Mouse (Mus musculus): ENCODE results near the gene Ptpn4. TPM values are rescaled to one million over a fixed set of nuclear protein-coding genes. Genes with fewer than 3 reads are reported as not detected.

Ptpn4 gene
- polyA plus RNA-seq, 1 experiment from 2014 or later, result 18.3 TPM

DNA sequence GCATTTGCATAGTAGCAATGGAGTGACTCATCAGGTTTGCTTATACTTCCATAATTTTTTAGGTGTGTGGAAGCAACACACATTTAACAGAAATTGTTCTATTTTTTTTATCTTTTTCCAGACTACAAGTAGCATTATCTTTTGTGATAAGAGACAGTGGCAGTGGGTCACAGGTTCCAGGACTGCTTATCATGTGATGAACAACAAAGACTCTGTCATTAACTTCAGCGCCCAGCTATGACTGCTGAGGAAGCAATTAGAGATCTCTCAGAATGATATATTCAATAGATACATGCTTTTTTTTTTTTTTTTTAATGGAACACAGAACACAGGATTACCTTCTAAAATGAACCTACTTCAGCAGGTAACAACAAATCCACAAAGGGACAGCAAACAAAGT, 207.0 kb downstream of the Ptpn4 start:
- no peaks in the 10 kb centered on the region for H3K27me3 ChIP-seq
- H3K4me3 ChIP-seq, result no peak overlapping the region
- H3K9ac ChIP-seq (replicated peaks), result no peak overlapping the region
- no peak overlapping the region for H3K27ac ChIP-seq (replicated peaks)
- WGBS, result 81% methylated on average over 1 of the region's 1 CpGs
- H3K4me2 ChIP-seq (replicated peaks), result no peak overlapping the region
- H3K4me1 ChIP-seq, result no peaks in the 10 kb centered on the region
- no peaks in the 10 kb centered on the region; the same call in 1 of the 2 replicates for H3K36me3 ChIP-seq
- no peak for ATAC-seq (replicated peaks)
- H3K9me3 ChIP-seq, result no peaks in the 10 kb centered on the region

DNA sequence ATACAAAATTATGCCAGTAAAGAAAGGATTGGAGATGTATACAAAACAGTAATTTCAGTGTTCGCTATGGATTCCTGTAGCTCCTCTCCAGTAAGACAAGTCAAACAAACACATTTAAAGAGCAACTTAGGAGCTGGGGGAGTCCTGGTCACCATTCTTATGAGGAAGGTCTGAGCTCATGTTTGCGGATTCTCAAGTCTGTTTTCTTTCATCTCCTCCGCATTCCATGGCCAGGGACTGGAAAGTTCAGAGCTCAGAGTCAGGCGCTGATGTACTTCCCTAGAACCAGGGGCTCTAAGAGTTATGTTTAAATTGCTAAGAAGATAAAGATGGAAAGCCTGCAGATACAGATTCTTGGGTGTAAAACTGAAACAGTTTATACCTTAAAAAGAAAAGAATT, 210.6 kb downstream of the Ptpn4 start:
- peaks cover 4% of the 10 kb centered on the region; the same call in 1 of the 2 replicates for H3K4me1 ChIP-seq
- no peaks in the 10 kb centered on the region for H3K9me3 ChIP-seq
- H3K27ac ChIP-seq (replicated peaks), result no peak overlapping the region
- H3K9ac ChIP-seq (replicated peaks), result no peak overlapping the region
- H3K27me3 ChIP-seq, result no peaks in the 10 kb centered on the region
- H3K4me2 ChIP-seq (replicated peaks), result no peak overlapping the region
- no peak overlapping the region for H3K4me3 ChIP-seq
- 89% methylated on average over 4 of the region's 4 CpGs for WGBS
- H3K36me3 ChIP-seq, result no peaks in the 10 kb centered on the region; the same call in 1 of the 2 replicates
- ATAC-seq (replicated peaks), result no peak

GRCm38 (mm10) chr1:119624444-119624843, 213.0 kb downstream of the Ptpn4 start:
- Histone ChIP-seq H3K36me3 (no peaks in the 10 kb centered on the region; the same call in 1 of the 2 replicates), H3K27me3 (no peaks in the 10 kb centered on the region), H3K4me3 (no peak overlapping the region), H3K27ac (replicated peaks) (no peak overlapping the region), H3K4me2 (replicated peaks) (no peak overlapping the region), H3K4me1 (peaks cover 4% of the 10 kb centered on the region; the same call in 1 of the 2 replicates), H3K9ac (replicated peaks) (no peak overlapping the region), H3K9me3 (no peaks in the 10 kb centered on the region)
- ATAC-seq (replicated peaks), result no peak
- 14% methylated on average over 2 of the region's 2 CpGs for WGBS

GRCm38 (mm10) chr1:119605396-119605795, 232.0 kb downstream of the Ptpn4 start:
- Histone ChIP-seq H3K4me3 (no peak overlapping the region), H3K36me3 (peaks cover 8% of the 10 kb centered on the region; the same call in 1 of the 2 replicates), H3K27me3 (no peaks in the 10 kb centered on the region), H3K9me3 (no peaks in the 10 kb centered on the region), H3K9ac (replicated peaks) (no peak overlapping the region), H3K4me1 (no peaks in the 10 kb centered on the region), H3K4me2 (replicated peaks) (no peak overlapping the region), H3K27ac (replicated peaks) (no peak overlapping the region)
- WGBS, result 91% methylated on average over 3 of the region's 3 CpGs
- no peak for ATAC-seq (replicated peaks)

Other genes starting within 250 kb of the Ptpn4 start
- 20.1 and 20.3 TPM in 2 replicates for gene Epb41l5, start 188.6 kb downstream of the Ptpn4 start, polyA plus RNA-seq (2015; fragmentation: Nextera tagmentation; extraction: Ambion mirVana)
- 14.4 and 14.8 TPM in 2 replicates for gene Tmem177, start 75.6 kb upstream of the Ptpn4 start, polyA plus RNA-seq (2015; fragmentation: Nextera tagmentation; extraction: Ambion mirVana)
- gene Cfap221, start 159.6 kb upstream of the Ptpn4 start, polyA plus RNA-seq (2015; fragmentation: Nextera tagmentation; extraction: Ambion mirVana), result 0.11 and 0.55 TPM in 2 replicates
- gene Sctr, start 169.3 kb upstream of the Ptpn4 start, polyA plus RNA-seq (2015; fragmentation: Nextera tagmentation; extraction: Ambion mirVana), result 0.43 and 0.52 TPM in 2 replicates
- gene Tmem37, start 236.5 kb upstream of the Ptpn4 start, polyA plus RNA-seq (2015; fragmentation: Nextera tagmentation; extraction: Ambion mirVana), result 4.5 and 5.8 TPM in 2 replicates